Mouse (Mus musculus) layer of hippocampus, adult 2 months (tissue): ENCODE data around the gene Cabp4. TPM values are rescaled to one million over a fixed set of nuclear protein-coding genes. Genes with fewer than 3 reads are reported as not detected.
A peak's percentile ranks its signal among the peaks of the same experiment; 100 is the strongest.

Experiments used
- DNase-seq, 2 experiments: peaks; one replicate each; pipeline ENCODE4 v3.0.0; 2022; ENCODE audit warnings: low spot score in 2 of 2
- H3K27ac ChIP-seq: fragments of 200-600 bp; 2 replicates; pipeline ENCODE4 v1.8.1; 2022
- H3K4me3 ChIP-seq: fragments of 200-600 bp; 2 replicates; pipeline ENCODE4 v1.8.1; 2022; ENCODE audit warnings: mild to moderate bottlenecking
- CTCF ChIP-seq: fragments of 200-600 bp; conservative IDR thresholded peaks from 2 replicates; pipeline ENCODE4 v1.8.1; 2022; ENCODE audit warnings: antibody characterized with exemption, mild to moderate bottlenecking, moderate library complexity
- total RNA-seq, 2 experiments: library from RNA; stranded (reverse); gene quantifications; 2 replicates each; pipeline ENCODE4 v1.2.3; 2021

Gene Cabp4
- total RNA-seq, 2 experiments from 2014 or later, result 0.17 TPM; not detected in 1

DNA sequence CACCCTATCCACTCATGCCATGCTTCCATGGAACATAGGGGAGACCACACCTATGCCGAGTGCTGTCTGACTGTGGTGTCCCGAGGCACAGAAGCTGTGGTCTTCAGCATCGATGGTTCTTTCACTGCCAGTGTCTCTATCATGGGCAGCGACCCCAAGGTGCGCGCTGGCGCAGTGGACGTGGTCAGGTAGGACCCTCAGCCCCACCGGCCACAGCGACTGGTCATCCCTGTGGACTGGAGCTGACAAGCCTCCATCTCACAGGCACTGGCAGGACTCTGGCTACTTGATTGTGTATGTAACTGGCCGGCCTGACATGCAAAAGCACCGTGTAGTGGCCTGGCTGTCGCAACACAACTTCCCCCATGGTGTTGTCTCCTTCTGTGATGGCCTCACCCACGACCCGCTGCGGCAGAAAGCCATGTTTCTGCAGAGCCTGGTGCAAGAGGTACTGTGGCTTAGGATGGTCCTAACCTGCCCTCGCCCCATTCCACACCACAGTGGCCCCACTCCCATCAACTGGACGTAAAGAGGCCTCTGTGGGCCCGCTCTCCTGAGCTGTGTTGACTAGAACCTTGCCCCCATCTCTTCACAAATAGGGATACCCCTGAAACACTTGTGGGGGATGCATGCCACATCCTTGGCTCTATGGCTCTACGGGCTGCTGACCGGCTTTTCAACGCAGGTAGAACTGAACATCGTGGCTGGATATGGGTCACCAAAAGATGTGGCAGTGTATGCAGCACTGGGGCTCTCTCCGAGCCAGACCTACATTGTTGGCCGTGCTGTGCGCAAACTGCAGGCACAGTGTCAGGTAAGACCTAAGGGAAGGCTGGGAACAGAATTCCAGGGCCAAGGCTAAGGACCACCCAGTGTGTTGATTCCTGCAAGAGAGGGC, 31.5 kb downstream of the Cabp4 start:
- Histone ChIP-seq H3K4me3 (no peak overlapping the region), H3K27ac (peak overlapping the region; percentile 79; the same call in 1 of the 2 replicates)
- no peak for TF ChIP-seq CTCF
- no peak for DNase-seq

DNA sequence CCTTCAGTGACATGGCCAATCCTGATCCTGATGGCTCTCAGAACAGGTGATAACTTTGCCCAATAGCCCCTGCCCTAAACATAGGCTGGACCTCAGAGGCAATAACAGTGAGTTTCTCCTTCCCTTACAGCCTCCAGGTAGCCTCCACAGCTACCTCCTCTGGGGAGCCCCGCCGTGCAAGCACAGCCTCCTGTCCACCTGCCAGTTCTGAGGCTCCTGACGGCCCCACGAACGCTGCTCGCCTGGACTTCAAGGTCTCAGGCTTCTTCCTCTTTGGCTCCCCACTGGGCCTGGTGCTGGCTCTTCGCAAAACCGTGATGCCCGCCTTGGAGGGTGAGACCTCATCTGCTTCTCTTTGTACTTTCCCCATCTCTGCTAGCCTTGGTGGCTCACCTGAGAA, 35.3 kb downstream of the Cabp4 start:
- DNase-seq, result no peak
- Histone ChIP-seq H3K27ac (no peak overlapping the region), H3K4me3 (no peak overlapping the region)
- TF ChIP-seq CTCF, result no peak

DNA sequence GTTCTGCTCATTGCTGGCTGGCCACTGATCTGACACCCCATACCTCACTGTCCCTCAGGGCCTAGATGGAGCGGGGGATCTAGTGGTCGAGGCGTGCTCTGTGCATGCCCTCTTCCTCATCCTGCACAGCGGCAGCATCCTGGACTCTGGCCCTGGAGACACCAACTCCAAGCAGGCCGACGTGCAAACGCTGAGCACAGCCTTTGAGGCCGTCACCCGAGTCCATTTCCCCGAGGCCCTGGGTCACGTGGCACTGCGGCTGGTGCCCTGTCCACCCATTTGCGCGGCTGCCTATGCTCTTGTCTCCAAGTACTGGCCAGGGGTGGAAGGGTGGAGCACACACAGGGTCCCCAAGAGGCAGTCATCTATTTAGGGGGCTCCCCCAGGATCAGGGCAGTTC, 37.2 kb downstream of the Cabp4 start:
- no peak overlapping the region for H3K4me3 ChIP-seq
- no peak for TF ChIP-seq CTCF
- DNase-seq, result no peak
- H3K27ac ChIP-seq, result no peak overlapping the region

DNA sequence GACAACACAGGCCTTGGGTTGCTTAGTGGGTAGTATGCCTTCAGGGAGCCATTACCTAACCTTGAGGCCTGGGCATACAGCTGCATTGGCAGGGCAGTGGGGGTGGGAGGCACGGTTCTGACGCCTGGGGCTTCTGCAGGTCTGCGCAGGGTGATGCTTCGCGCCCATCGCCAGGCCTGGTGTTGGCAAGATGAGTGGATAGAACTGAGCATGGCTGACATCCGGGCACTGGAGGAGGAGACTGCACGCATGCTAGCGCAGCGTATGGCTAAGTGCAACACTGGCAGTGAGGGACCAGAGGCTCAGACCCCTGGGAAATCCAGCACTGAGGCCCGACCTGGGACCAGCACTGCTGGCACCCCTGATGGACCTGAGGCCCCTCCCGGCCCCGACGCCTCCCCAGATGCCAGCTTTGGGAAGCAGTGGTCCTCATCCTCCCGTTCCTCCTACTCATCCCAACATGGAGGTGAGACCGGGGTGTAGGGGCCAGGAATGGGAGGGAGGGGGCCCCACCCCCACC, 39.1 kb downstream of the Cabp4 start:
- H3K27ac ChIP-seq, result no peak overlapping the region
- DNase-seq, result no peak
- TF ChIP-seq CTCF, result no peak
- H3K4me3 ChIP-seq, result no peak overlapping the region

DNA sequence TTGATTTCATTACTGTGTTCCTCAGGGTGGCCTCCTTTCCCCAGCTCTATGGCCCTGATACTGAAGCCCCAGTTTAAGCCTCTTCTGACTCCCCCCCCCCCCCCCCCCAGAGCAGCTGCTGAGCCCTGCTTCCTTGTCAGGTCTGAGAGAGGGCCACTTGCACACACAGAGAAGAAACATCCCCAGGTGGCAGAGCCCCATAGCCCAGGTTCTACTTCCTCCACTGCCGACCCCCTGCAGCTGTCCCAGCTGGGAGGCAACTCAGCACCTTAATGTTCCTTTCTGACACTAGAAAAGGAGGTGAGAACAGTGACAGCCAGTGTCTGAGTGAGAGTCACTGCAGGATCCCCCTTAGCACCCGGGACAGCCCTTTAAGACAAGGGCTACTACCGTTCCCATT, 40.0 kb downstream of the Cabp4 start:
- H3K27ac ChIP-seq, result no peak overlapping the region
- TF ChIP-seq CTCF, result no peak
- H3K4me3 ChIP-seq, result no peak overlapping the region
- DNase-seq, result no peak

DNA sequence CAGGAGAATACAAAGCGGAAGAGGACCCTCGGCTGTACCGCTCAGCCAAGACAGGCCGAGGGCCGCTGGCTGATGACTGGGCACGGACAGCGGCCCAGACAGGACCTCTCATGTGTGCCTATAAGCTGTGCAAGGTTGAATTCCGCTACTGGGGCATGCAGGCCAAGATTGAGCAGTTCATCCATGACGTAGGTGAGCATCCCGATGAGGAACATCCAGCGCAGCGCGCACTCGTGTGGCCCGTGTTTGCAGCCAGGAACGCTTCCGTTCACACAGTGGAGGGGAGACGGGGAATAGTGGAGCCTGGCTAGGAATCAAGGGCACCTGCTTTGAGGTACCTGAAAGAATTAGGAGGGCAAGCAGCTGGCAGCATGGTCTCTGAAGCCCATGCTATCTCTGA, 40.5 kb downstream of the Cabp4 start:
- no peak overlapping the region for H3K27ac ChIP-seq
- no peak for DNase-seq
- no peak for TF ChIP-seq CTCF
- H3K4me3 ChIP-seq, result no peak overlapping the region

DNA sequence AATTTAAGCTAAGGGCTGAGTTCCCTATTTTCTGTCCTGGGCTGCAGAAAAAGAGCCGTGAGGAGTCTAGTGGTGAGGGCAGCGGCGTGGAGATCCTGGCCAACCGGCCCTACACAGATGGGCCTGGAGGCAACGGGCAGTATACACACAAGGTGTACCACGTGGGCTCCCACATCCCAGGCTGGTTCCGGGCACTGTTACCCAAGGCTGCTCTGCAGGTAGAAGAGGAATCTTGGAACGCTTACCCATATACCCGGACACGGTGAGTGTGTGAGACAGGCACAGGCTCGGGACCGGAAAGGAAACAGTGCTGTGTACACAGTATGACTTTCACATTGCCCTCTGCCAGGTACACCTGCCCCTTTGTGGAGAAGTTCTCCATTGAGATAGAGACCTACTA, 41.2 kb downstream of the Cabp4 start:
- no peak overlapping the region for H3K4me3 ChIP-seq
- TF ChIP-seq CTCF, result no peak
- DNase-seq, result no peak
- no peak overlapping the region for H3K27ac ChIP-seq

DNA sequence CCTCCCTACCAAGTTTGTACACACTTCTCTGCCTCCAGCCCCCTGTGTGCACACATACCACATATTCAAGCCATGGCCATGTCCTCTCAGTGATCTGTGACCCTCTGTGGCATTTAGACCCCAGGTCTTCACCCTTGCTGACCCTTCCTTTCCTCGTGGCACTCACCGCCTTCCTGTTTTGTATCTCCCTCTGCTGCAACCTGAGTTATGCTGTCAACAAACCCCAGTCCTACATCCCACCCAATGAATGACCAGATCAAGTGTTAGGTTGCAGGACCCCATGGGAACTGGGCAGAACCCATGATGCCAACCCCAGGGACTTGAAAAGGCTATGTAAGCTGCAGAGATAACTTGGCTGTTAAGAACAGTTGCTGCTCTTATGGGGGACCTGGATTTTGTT, 41.8 kb downstream of the Cabp4 start:
- no peak overlapping the region for H3K4me3 ChIP-seq
- no peak overlapping the region for H3K27ac ChIP-seq
- DNase-seq, result no peak
- no peak for TF ChIP-seq CTCF

DNA sequence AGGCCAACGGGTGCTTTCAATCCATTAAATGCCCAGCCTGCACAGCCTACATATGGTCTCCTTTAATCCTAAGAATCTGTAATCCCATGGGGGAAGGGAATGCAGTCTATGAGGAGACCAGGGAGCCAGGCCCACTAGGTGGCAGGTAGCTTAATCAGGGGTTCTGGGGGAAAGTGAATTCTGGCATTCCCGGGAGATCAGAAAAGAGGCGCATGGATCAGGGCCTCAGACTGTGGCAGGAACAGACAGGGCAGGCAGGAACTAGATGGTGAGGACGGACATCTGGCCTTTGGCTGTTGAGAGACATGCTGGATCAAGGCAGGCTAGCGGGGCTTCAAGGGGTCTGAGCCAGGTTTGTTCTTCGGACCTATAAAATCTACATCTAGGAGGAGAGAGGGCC, 42.4 kb downstream of the Cabp4 start:
- peak overlapping the region; percentile 61 for H3K4me3 ChIP-seq
- TF ChIP-seq CTCF, result peak; percentile 42
- H3K27ac ChIP-seq, result peak overlapping the region; percentile 82
- DNase-seq, result no peak

DNA sequence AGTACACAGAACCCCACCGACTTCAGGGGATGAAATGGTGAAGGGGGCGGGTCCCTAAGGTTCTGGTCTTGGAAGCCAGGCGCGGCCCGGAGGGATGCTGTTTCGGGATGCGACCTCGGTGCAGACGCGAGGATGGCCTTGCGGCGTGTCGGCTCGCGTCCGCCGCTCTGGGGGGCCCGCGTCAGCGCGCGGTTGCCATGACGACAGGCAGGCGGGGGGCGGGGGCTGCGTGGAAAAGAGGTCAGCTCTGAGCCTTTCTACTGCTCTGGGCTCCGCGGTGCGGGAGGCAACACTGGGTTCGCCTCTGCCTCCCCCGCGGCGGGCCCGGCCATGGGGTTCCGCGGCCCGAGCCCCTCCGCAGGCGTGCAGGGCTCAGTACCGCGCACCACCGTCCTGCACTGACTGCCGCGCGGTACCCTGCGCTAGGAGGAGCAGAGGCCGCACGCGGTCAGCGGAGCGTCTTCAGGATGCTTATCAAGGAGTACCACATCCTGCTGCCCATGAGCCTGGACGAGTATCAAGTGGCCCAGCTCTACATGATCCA, 43.0 kb downstream of the Cabp4 start:
- TF ChIP-seq CTCF, result no peak
- DNase-seq, result peak in 1 of 2 experiments; percentile 62
- Histone ChIP-seq H3K4me3 (peak overlapping the region; percentile 61), H3K27ac (peak overlapping the region; percentile 82)

DNA sequence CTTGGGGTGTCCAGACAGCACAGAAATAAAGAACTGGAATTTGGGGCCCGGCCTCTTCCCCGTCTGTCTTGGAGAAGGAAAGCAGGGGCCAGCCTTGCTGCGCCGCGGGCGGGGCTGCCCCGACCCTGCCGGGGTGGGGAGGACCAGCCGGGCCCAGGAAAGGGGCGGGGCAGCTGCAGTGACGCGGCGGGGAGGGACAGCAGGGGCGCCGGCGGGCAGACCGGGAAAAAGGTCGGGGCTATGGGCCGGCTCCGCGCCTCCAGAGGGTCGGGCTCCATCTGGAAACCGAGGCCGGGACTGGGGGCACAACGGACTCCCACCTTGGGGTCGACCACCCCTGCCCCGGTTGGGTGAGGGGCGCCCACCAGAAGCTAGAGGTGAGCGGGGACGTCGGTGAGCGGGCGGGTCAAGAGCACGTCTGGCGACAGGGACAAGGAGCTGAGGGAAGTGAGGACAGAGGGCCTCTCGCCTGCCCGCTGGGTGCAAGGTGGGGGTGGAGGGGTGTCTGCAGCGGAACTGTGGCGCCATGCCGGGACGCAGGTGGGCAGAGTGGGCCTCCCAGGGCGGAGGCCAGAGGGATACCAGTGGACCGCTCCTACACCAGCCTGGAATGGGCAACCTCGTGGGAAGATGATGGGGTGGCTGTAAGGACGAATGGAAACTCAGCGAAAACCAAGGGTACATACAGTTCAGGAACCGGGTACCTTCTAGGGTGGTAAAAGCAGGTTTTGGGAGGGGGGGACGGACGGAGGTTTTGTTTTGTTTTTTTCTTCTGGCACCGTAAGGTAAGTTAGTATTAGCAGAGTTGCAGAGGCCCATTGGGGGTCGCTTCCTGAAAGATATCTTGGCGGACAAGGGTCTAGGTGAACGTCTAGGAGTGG, 43.8 kb downstream of the Cabp4 start, which contains the start of gene Pitpnm1:
Gene Pitpnm1, plus strand, starts transcription at position 162 of the 881 bp plus-strand sequence.
- DNase-seq, result peak in 1 of 2 experiments; percentile 58
- H3K4me3 ChIP-seq, result peak within 1 kb of the TSS; percentile 61

DNA sequence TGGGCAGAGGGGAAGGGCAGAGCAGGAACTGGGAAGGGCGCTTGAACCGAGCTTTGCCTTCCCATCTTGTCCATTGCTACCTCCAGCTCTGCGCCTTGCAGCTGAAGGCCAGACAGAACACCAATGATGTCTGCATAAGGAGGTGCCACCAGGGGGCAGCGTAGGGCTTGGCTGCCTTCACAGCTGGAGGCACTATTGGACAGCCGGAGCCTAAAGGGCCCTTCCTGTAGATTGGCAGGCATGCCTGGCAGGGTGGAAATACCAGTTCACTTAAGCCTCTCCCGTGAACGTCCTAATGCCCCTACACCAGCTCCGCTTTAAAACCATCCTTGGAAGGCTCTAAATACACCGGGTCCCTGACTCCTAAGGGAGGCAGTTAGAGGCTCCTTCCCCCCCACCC, 44.8 kb downstream of the Cabp4 start:
- peak overlapping the region; percentile 82 for H3K27ac ChIP-seq
- TF ChIP-seq CTCF, result peak; percentile 96
- no peak overlapping the region for H3K4me3 ChIP-seq
- DNase-seq, result peak; percentile 85 to 90

More for the DNA sequence above, 43.8 kb downstream of the Cabp4 start, which contains the start of gene Pitpnm1:
- H3K27ac ChIP-seq, result peak within 1 kb of the TSS; percentile 82
- TF ChIP-seq CTCF, result no peak
